10 mouse cellular contexts compared by ENCODE assay signal in the genomic region with DNA sequence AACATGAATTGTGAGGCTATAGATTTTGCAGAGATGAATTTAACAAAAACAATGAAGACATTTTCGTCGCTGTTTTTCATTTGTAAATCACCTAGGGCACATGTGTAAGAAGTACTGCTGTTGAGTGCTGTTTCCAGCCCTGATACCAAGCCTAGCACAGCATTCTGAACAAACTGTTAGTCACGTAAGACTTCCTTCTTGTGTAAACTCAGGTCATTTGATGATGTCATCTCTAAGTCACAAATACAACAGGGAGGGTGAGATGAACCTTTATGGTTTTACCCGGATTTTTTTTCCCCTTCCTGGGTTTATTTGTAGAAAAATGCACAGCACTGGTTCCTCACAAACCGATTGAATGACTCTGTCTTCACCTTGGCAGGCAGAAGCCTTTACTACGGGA.
"Had no signal": no experiment of that assay in that cellular context is flagged by ENCODE, and none has a peak within 500 bp of the region (broad histone marks: within the 10 kb centered on the region; RNA-seq: fewer than 3 reads in every experiment).

No protein-coding gene starts in this region.

- H3K4me1 ChIP-seq: limb, embryonic 13.5 days; midbrain, embryonic 13.5 days; neural tube, embryonic 12.5 days had no signal

- H3K4me2 ChIP-seq: limb, embryonic 13.5 days; midbrain, embryonic 13.5 days; neural tube, embryonic 12.5 days had no signal

- H3K36me3 ChIP-seq: limb, embryonic 13.5 days; midbrain, embryonic 13.5 days; neural tube, embryonic 12.5 days had no signal

- ATAC-seq: midbrain, embryonic 13.5 days had no signal

- H3K9me3 ChIP-seq: limb, embryonic 13.5 days; midbrain, embryonic 13.5 days; neural tube, embryonic 12.5 days had no signal

- H3K27me3 ChIP-seq: limb, embryonic 13.5 days; midbrain, embryonic 13.5 days; neural tube, embryonic 12.5 days had no signal

- H3K4me3 ChIP-seq: layer of hippocampus, adult 2 months; limb, embryonic 13.5 days; midbrain, embryonic 13.5 days; myocyte; neural tube, embryonic 12.5 days had no signal

- H3K27ac ChIP-seq: kidney, postnatal 0 days; layer of hippocampus, adult 2 months; limb, embryonic 13.5 days; midbrain, embryonic 13.5 days; neural tube, embryonic 12.5 days had no signal

- DNase-seq: kidney, adult 8-10 months; kidney, postnatal 36 days; left cerebral cortex, postnatal 4 days; lung, adult 18-20 months had no signal

- H3K9ac ChIP-seq: limb, embryonic 13.5 days; midbrain, embryonic 13.5 days; neural tube, embryonic 12.5 days had no signal
